Mouse (Mus musculus) brain, embryonic 14.5 days (tissue): ENCODE data around the gene St8sia4.

Experiments used
- CTCF ChIP-seq: fragments of 200-500 bp; IDR thresholded peaks from 2 replicates; pipeline ENCODE4 v1.5.1; 2012; ENCODE audit warnings: inconsistent platforms, mild to moderate bottlenecking, moderate library complexity, borderline replicate concordance; ENCODE audit not compliant: insufficient read depth, insufficient read length; ENCODE audit errors: extremely low read depth
- POLR2A ChIP-seq: fragments of 200-500 bp; IDR thresholded peaks from 2 replicates; pipeline ENCODE4 v1.6.1; 2012; ENCODE audit warnings: mild to moderate bottlenecking, inconsistent platforms, borderline replicate concordance; ENCODE audit not compliant: poor library complexity, insufficient read depth, insufficient read length, severe bottlenecking; ENCODE audit errors: extremely low read depth

DNA sequence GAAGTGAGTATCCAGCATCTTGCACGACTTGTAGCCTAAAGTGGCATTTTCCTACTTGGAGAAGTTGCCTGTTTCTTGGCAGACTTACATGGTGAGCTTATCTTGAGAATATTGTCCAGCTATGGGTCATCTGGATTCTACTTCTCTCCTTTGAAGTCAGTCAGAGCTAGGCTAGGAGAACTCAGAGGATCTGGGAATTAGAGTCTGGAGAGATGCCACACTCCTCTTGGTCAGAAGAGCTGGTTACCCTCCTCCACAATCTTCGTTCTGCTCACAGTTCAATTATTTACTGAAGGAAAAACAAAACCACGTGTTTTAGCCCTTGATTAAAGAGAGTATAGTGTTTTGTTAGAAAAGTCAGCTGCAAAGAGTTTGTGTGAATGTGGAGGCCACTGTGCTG is 125.9 kb downstream of the St8sia4 start:
- no peak for TF ChIP-seq POLR2A
- no peak for TF ChIP-seq CTCF
